Mouse (Mus musculus) limb, embryonic 12.5 days (tissue): Measurements from ENCODE around the gene Mup6. TPM values are rescaled to one million over a fixed set of nuclear protein-coding genes. Genes with fewer than 3 reads are reported as not detected.
"Not testable (repeated sequence)": the region's sequence is repeated elsewhere in the genome, so short reads cannot be mapped to it uniquely, and the experiment has no call there.

Experiments
- ATAC-seq: fragments of 200-750 bp; cut with Nextera tagmentation; 2 replicates; pipeline ENCODE4 v1.8.0; 2017; ENCODE audit warnings: low read depth, moderate TSS enrichment; ENCODE audit not compliant: insufficient number of reproducible peaks, insufficient read depth, low FRiP score, low TSS enrichment
- H3K27ac ChIP-seq: fragments of 300-500 bp; sonication (generic); 2 replicates; pipeline ENCODE4 v1.5.1; 2016; ENCODE audit warnings: mild to moderate bottlenecking, moderate library complexity
- H3K27me3 ChIP-seq: fragments of 300-500 bp; sonication (generic); 2 replicates; pipeline ENCODE4 v1.6.1; 2016; ENCODE audit warnings: mild to moderate bottlenecking, moderate library complexity
- H3K36me3 ChIP-seq: fragments of 300-500 bp; sonication (generic); 2 replicates; pipeline ENCODE4 v1.6.1; 2016; ENCODE audit warnings: mild to moderate bottlenecking, moderate library complexity
- H3K4me1 ChIP-seq: fragments of 300-500 bp; sonication (generic); replicated peaks from 2 replicates; pipeline ENCODE4 v1.6.1; 2016
- H3K4me2 ChIP-seq: fragments of 300-500 bp; sonication (generic); 2 replicates; pipeline ENCODE4 v1.6.1; 2016; ENCODE audit warnings: mild to moderate bottlenecking, moderate library complexity
- H3K4me3 ChIP-seq: fragments of 300-500 bp; sonication (generic); replicated peaks from 2 replicates; pipeline ENCODE4 v1.5.1; 2016; ENCODE audit warnings: mild to moderate bottlenecking
- H3K9ac ChIP-seq: fragments of 300-500 bp; sonication (generic); replicated peaks from 2 replicates; pipeline ENCODE4 v1.6.1; 2016; ENCODE audit warnings: mild to moderate bottlenecking, moderate library complexity
- H3K9me3 ChIP-seq: fragments of 300-500 bp; sonication (generic); 2 replicates; pipeline ENCODE4 v1.6.1; 2016; ENCODE audit warnings: mild to moderate bottlenecking, moderate library complexity
- WGBS: fragments of 180-500 bp; shearing (Covaris S2); methylation state at CpG from one replicate; pipeline ENCODE4 v1.1.7; 2016; 5-methylcytosine and 5-hydroxymethylcytosine counted together
- polyA plus RNA-seq: library from polyadenylated mRNA; unstranded; fragments of >200 nt; fragmentation: Nextera tagmentation; extraction: Ambion mirVana; gene quantifications from 2 replicates; pipeline ENCODE4 v1.2.1, GENCODE M21; 2016

Gene Mup6
- not detected in 2 replicates for polyA plus RNA-seq

DNA sequence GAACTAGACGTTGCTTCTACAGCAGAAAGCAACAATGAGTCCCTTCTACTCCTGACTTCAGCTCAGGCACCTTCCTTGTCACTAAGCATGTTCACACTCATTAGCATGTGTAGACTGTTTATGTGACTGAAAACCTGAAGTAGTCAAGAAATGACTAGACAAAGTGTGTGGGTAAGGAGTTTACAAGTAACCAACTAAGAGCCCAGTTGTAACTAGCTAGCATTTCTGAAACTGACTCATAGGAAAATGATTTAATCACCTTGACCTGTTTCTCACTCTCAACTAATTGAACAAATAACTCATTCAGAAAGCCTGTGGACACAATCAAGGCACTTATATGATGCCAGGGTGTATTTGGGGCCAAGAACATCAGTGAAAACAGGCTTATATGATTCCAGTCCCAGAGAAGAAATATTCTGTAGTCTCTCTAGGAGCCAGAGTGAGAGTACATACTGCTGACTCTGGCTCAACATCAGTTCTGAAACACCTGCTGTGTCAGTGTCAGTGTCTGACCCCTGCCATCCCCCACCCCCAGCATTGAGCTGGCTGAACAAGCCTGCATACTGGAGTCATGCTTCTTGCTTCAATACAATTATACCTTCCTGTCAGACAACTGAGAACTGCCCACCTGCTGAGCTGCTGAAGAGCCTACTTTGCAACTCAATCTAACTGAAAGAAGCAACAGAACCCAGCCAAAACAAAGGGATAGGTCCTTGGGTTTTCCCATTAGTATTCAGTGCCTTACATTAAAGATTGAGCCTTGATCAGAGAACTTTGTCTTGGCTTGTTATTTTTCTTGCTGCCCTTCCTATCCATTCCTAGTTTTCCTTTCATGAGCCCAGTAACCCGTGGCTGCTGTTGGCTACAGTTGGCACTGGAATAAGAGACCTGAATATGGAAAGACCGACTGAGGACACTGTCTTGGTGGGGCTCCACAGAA is at the start of gene Mup6:
TSS of gene Mup6 (plus strand) at position 890 of the 940 bp plus-strand sequence.
- Histone ChIP-seq H3K27ac (no peak within 1 kb of the TSS), H3K9ac (no peak within 1 kb of the TSS), H3K9me3 (no peaks in the 10 kb centered on the region), H3K27me3 (no peaks in the 10 kb centered on the region), H3K4me1 (no peaks in the 10 kb centered on the region), H3K4me3 (no peak within 1 kb of the TSS), H3K36me3 (no peaks in the 10 kb centered on the region), H3K4me2 (no peak within 1 kb of the TSS)
- 48% methylated on average over 3 of the region's 3 CpGs for WGBS
- ATAC-seq: no peak

GRCm38 (mm10) chr4:59914608-59915403 is 49.3 kb upstream of the Mup6 start, which contains the start of gene Slc46a2:
Gene Slc46a2, minus strand, starts transcription at chr4:59915056.
- WGBS: 13% methylated on average over 22 of the region's 22 CpGs
- Histone ChIP-seq H3K4me1 (0 out of 2 replicates have a peak, but pooled peaks cover 5% of the 10 kb centered on the region), H3K36me3 (no peaks in the 10 kb centered on the region), H3K27me3 (peaks cover 31% of the 10 kb centered on the region), H3K4me3 (no peak within 1 kb of the TSS), H3K4me2 (peak within 1 kb of the TSS; percentile 17; the same call in 1 of the 2 replicates), H3K9me3 (no peaks in the 10 kb centered on the region), H3K27ac (no peak within 1 kb of the TSS), H3K9ac (no peak within 1 kb of the TSS)
- ATAC-seq: peak; percentile 57

GRCm38 (mm10) chr4:59917966-59918365 is 46.1 kb upstream of the Mup6 start:
- no peak overlapping the region for H3K9ac ChIP-seq
- WGBS: 89% methylated on average over 3 of the region's 3 CpGs

GRCm38 (mm10) chr4:59925082-59925481 is 39.0 kb upstream of the Mup6 start:
- no peaks in the 10 kb centered on the region for H3K9me3 ChIP-seq
- no peaks in the 10 kb centered on the region for H3K4me1 ChIP-seq
- no peaks in the 10 kb centered on the region for H3K36me3 ChIP-seq
- 0 out of 2 replicates have a peak, but pooled peaks cover 3% of the 10 kb centered on the region for H3K27me3 ChIP-seq
- H3K4me2 ChIP-seq: no peak overlapping the region
- H3K9ac ChIP-seq: no peak overlapping the region
- ATAC-seq: no peak
- no peak overlapping the region for H3K27ac ChIP-seq
- H3K4me3 ChIP-seq: no peak overlapping the region
- 88% methylated on average over 9 of the region's 9 CpGs for WGBS

More at GRCm38 (mm10) chr4:59917966-59918365, 46.1 kb upstream of the Mup6 start:
- H3K27me3 ChIP-seq: peaks cover 34% of the 10 kb centered on the region
- H3K4me2 ChIP-seq: no peak overlapping the region
- no peaks in the 10 kb centered on the region for H3K36me3 ChIP-seq
- ATAC-seq: no peak
- H3K9me3 ChIP-seq: no peaks in the 10 kb centered on the region
- H3K27ac ChIP-seq: no peak overlapping the region
- H3K4me3 ChIP-seq: no peak overlapping the region
- H3K4me1 ChIP-seq: 0 out of 2 replicates have a peak, but pooled peaks cover 5% of the 10 kb centered on the region

GRCm38 (mm10) chr4:59927666-59928065 is 36.4 kb upstream of the Mup6 start:
- Histone ChIP-seq H3K4me3 (no peak overlapping the region), H3K9me3 (no peaks in the 10 kb centered on the region), H3K9ac (no peak overlapping the region), H3K4me2 (no peak overlapping the region), H3K27ac (no peak overlapping the region), H3K36me3 (no peaks in the 10 kb centered on the region), H3K27me3 (no peaks in the 10 kb centered on the region), H3K4me1 (no peaks in the 10 kb centered on the region)
- no peak for ATAC-seq
- WGBS: 79% methylated on average over 3 of the region's 3 CpGs

GRCm38 (mm10) chr4:59928347-59928746 is 35.7 kb upstream of the Mup6 start:
- no peak overlapping the region for H3K4me2 ChIP-seq
- no peak overlapping the region for H3K9ac ChIP-seq
- H3K36me3 ChIP-seq: no peaks in the 10 kb centered on the region
- no peaks in the 10 kb centered on the region for H3K4me1 ChIP-seq
- 27% methylated on average over 6 of the region's 6 CpGs for WGBS
- H3K27me3 ChIP-seq: no peaks in the 10 kb centered on the region
- ATAC-seq: no peak
- no peak overlapping the region for H3K27ac ChIP-seq
- H3K4me3 ChIP-seq: no peak overlapping the region
- H3K9me3 ChIP-seq: no peaks in the 10 kb centered on the region

GRCm38 (mm10) chr4:59932505-59933281 is 31.4 kb upstream of the Mup6 start:
- Histone ChIP-seq H3K36me3 (no peaks in the 10 kb centered on the region), H3K4me1 (peaks cover 6% of the 10 kb centered on the region; the same call in 1 of the 2 replicates), H3K9ac (no peak overlapping the region), H3K27ac (no peak overlapping the region), H3K4me2 (no peak overlapping the region), H3K27me3 (no peaks in the 10 kb centered on the region), H3K4me3 (no peak overlapping the region), H3K9me3 (no peaks in the 10 kb centered on the region)
- 53% methylated on average over 6 of the region's 6 CpGs for WGBS
- peak; percentile 67 for ATAC-seq

DNA sequence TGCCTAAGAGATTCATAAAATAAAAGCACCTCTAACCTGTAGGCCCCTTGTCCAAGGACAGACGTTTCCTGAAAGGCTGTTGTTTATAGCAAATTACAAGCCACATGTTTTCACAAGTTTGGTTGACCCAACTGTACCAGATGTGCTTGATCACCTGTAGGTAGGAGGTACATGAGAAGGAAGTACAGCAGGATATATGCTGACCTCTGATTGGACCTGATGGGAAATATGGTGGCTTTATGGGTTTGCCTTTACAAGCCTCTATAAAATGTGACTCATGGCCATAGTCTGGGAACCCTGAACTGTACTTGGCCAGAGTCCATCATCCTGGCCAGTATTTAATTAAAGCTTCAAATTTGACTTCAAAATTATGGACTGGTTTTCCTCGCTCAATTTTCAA is 26.6 kb upstream of the Mup6 start:
- no peaks in the 10 kb centered on the region for H3K36me3 ChIP-seq
- WGBS: 41% methylated on average over 2 of the region's 2 CpGs
- H3K9me3 ChIP-seq: no peaks in the 10 kb centered on the region
- no peak overlapping the region for H3K4me2 ChIP-seq
- H3K27me3 ChIP-seq: no peaks in the 10 kb centered on the region; the same call in 1 of the 2 replicates
- H3K4me1 ChIP-seq: peaks cover 6% of the 10 kb centered on the region; the same call in 1 of the 2 replicates
- H3K9ac ChIP-seq: no peak overlapping the region
- no peak overlapping the region for H3K4me3 ChIP-seq
- ATAC-seq: peak; percentile 81
- H3K27ac ChIP-seq: no peak overlapping the region

GRCm38 (mm10) chr4:59960610-59961009 is 3.5 kb upstream of the Mup6 start, which contains the start of gene Mup4:
Gene Mup4, minus strand, starts transcription at chr4:59960710.
- H3K9me3 ChIP-seq: no peaks in the 10 kb centered on the region
- H3K27ac ChIP-seq: no peak within 1 kb of the TSS
- H3K4me3 ChIP-seq: no peak within 1 kb of the TSS
- no peak for ATAC-seq
- H3K4me2 ChIP-seq: no peak within 1 kb of the TSS
- no peaks in the 10 kb centered on the region for H3K27me3 ChIP-seq
- H3K9ac ChIP-seq: no peak within 1 kb of the TSS
- H3K4me1 ChIP-seq: no peaks in the 10 kb centered on the region
- no peaks in the 10 kb centered on the region for H3K36me3 ChIP-seq
- WGBS: 88% methylated on average over 3 of the region's 3 CpGs

GRCm38 (mm10) chr4:59997894-59998293 is 33.8 kb downstream of the Mup6 start:
- H3K27ac ChIP-seq, ATAC-seq, H3K9ac ChIP-seq, H3K4me2 ChIP-seq, H3K27me3 ChIP-seq, H3K9me3 ChIP-seq, H3K36me3 ChIP-seq, H3K4me1 ChIP-seq, H3K4me3 ChIP-seq: not testable (repeated sequence)
